Mouse (Mus musculus): ENCODE results near the gene Dusp7. TPM values are rescaled to one million over a fixed set of nuclear protein-coding genes. Genes with fewer than 3 reads are reported as not detected.

The Dusp7 gene
- polyA plus RNA-seq, 1 experiment from 2014 or later, result 40.5 TPM

DNA sequence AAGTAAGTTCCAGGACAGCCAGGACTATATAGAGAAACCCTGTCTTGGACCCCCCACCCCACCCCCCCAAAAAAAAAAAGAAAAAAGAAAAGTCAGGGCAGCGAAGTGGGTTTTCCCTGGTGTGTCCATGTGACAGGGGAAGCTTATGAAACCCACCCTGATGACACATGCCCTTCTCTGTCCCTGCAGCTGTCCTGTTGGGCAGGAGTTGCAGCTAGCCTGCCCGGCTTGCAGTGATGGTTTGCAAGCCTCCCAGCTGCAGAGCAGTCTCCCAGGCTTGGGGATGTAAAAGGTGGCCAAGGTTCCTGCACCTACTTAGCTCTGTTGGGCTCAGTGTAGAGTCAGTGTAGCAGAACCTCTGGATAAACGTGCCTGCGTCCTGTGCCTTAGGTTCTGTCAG is 28.7 kb upstream of the Dusp7 start:
- Histone ChIP-seq H3K9me3 (no peaks in the 10 kb centered on the region), H3K4me2 (replicated peaks) (no peak overlapping the region), H3K4me3 (no peak overlapping the region), H3K27ac (peak overlapping the region; percentile 96), H3K9ac (0 out of 2 replicates have a peak overlapping the region, but pooled peaks have one; percentile 13), H3K36me3 (no peaks in the 10 kb centered on the region), H3K27me3 (no peaks in the 10 kb centered on the region), H3K4me1 (peaks cover 80% of the 10 kb centered on the region)
- no peak for ATAC-seq (ENCODE audit: low FRiP score, low read depth)
- WGBS, result 60% methylated on average over 4 of the region's 4 CpGs

DNA sequence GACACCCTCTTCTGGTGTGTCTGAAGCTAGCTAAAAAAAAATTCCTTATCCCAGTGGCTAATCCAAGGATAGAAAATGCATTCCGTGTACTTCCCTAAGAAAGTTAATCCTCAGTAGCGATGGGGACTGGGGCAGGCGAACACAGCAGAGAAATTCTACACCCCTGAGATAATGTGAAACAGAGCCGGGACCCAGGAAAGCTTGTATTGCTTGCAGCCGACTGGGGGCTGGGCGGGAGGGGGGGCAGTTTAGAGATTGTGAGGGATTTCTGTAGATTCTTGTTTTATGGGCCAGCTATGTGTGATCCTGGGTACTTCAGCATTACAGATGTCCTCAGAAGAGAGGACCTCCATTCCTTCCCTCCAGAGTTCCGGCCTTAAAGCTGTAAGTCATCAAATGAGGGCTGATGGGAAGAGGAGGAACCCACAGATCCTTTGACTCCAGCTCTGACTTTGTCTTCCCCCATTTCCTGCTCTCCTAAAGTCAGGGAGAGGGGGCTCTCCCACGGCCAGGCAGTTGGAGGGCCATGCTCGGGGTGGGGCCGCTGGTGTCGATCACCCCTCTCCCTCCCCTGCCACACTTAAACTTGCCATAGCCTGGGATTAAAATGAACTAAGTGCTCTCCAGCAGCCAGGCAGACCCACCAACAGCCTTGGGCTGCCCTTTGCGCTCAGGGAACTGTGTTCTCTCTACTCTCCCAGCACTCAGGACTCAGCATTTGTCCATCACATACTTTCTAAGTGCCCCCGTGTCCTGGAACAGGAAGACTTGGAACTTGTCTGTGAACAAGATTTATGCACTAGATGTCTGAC is 27.7 kb upstream of the Dusp7 start:
- H3K9ac ChIP-seq, result peak overlapping the region; percentile 50

DNA sequence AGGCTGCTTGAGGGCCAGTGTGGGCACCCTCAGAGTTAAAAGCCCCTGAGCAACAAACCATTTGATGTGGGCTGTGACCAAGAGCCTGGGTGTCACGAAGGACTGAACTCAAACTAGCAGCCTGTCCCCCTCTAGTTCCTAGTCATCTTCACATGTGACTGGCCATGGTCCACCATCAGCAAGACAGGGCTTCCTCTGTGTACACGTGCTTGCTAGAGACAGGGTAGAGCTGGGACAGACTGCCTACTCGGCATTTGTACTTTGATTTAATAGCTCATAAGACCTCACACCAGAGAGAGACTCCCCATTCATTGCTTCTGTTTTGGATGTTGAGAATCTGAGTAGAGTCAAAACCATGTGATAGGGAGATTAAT is 27.1 kb upstream of the Dusp7 start:
- no peaks in the 10 kb centered on the region for H3K27me3 ChIP-seq

More for the DNA sequence above, 27.7 kb upstream of the Dusp7 start:
- Histone ChIP-seq H3K9me3 (no peaks in the 10 kb centered on the region), H3K4me3 (no peak overlapping the region), H3K27me3 (no peaks in the 10 kb centered on the region), H3K27ac (peak overlapping the region; percentile 96), H3K4me2 (replicated peaks) (peak overlapping the region; percentile 22), H3K4me1 (peaks cover 90% of the 10 kb centered on the region), H3K36me3 (no peaks in the 10 kb centered on the region)
- ATAC-seq (ENCODE audit: low FRiP score, low read depth), result peak; percentile 45
- WGBS, result 14% methylated on average over 13 of the region's 13 CpGs

DNA sequence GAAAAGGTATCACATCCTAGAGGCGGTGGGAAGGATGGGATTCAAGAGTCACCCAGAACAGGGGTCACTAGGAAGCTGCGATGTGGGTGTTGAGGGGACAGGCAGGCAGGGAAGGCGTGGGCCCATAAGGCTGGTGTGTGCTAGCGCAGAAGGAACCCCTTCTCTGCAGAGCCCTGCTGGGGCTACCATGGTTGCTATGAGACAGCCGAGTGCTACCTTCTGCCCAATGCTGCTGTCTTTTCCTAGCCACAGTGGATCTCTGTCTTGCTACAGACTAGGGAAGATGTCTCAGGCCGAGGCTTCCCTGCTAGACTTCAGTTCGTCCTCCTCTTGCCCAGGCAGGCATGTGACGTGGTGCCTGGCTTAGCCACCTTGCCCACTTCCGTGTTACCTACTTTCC is 25.9 kb upstream of the Dusp7 start:
- no peak for ATAC-seq (ENCODE audit: low FRiP score, low read depth)
- 89% methylated on average over 9 of the region's 9 CpGs for WGBS
- no peak overlapping the region for H3K4me2 ChIP-seq (replicated peaks)
- peaks cover 92% of the 10 kb centered on the region for H3K4me1 ChIP-seq
- 0 out of 2 replicates have a peak overlapping the region, but pooled peaks have one; percentile 4 for H3K9ac ChIP-seq
- no peaks in the 10 kb centered on the region for H3K9me3 ChIP-seq
- no peak overlapping the region for H3K4me3 ChIP-seq
- no peaks in the 10 kb centered on the region for H3K36me3 ChIP-seq
- no peaks in the 10 kb centered on the region for H3K27me3 ChIP-seq
- H3K27ac ChIP-seq, result peak overlapping the region; percentile 96; the same call in 1 of the 2 replicates

More for the DNA sequence above, 27.1 kb upstream of the Dusp7 start:
- Histone ChIP-seq H3K9me3 (no peaks in the 10 kb centered on the region), H3K27ac (peak overlapping the region; percentile 96), H3K4me2 (replicated peaks) (peak overlapping the region; percentile 22), H3K36me3 (no peaks in the 10 kb centered on the region), H3K4me1 (peaks cover 92% of the 10 kb centered on the region), H3K9ac (peak overlapping the region; percentile 50; the same call in 1 of the 2 replicates), H3K4me3 (no peak overlapping the region)
- 17% methylated on average over 3 of the region's 3 CpGs for WGBS
- no peak for ATAC-seq (ENCODE audit: low FRiP score, low read depth)

DNA sequence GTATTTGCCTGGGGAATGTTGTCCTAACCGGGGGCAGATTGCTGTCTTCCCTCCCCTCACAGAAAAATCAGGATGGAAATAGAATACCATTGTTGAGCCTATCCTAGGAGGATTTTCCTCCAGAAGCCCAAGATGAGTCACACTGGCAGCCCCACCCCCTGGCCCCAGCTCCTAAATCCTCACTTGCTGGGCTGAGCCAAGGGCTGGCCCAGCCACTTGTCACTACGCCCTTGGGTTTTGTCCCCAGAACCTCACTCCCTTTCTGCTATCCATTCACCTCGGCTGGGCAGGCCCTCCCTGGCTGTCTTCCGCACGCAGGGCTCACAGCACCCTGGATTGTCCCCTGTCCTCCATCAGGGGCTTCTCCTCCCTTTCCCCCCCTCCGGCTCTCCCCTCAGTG is 23.3 kb upstream of the Dusp7 start:
- WGBS, result 52% methylated on average over 6 of the region's 6 CpGs
- Histone ChIP-seq H3K9me3 (no peaks in the 10 kb centered on the region), H3K4me1 (peaks cover 92% of the 10 kb centered on the region), H3K9ac (peak overlapping the region; percentile 35), H3K4me3 (no peak overlapping the region), H3K36me3 (no peaks in the 10 kb centered on the region), H3K4me2 (replicated peaks) (no peak overlapping the region), H3K27me3 (no peaks in the 10 kb centered on the region), H3K27ac (peak overlapping the region; percentile 76)
- ATAC-seq (ENCODE audit: low FRiP score, low read depth), result no peak

DNA sequence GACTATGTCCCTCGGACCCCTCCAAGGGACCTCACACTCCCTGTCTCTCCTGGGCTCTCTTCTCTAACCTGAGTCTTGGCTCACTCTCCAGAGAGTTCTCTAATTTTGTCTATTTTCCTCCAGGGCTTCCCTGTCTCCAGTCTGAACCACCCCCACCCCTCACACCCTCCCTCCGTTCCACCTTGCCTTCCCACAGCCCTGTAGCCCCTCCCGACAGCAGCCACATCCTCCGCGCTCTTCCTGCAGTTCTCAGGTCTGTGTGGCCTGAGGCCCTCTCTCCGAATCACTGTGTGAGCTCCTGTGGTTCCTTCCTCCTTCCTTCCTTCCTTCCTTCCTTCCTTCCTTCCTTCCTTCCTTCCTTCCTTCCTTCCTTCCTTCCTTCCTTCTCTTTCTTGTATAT is 22.8 kb upstream of the Dusp7 start:
- H3K9me3 ChIP-seq, result no peaks in the 10 kb centered on the region
- H3K4me3 ChIP-seq, result no peak overlapping the region
- peak overlapping the region; percentile 35; the same call in 1 of the 2 replicates for H3K9ac ChIP-seq
- peak overlapping the region; percentile 76 for H3K27ac ChIP-seq
- H3K36me3 ChIP-seq, result no peaks in the 10 kb centered on the region
- H3K4me2 ChIP-seq (replicated peaks), result no peak overlapping the region
- WGBS, result 40% methylated on average over 6 of the region's 6 CpGs
- no peaks in the 10 kb centered on the region for H3K27me3 ChIP-seq
- H3K4me1 ChIP-seq, result peaks cover 92% of the 10 kb centered on the region
- ATAC-seq (ENCODE audit: low FRiP score, low read depth), result no peak

DNA sequence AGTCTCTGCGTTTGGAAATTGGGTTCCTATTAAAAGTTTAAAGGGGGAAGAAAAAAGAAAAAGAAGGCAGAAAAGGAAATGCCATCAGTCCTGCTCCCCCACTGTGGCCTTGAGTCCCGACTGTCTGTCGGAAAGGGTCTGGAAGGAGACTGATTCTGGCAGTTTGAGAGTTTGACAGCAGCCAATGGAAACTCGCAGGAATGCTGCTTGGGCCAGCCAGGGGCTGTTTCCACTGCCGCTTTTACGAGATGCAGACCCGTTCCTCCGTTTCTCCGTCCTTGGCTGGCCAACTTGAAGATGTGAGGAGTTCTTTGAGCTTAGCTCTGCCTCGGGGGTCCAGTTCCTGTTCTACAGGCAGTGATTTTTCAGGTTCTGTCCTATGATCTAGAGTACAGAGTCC is 20.2 kb upstream of the Dusp7 start:
- Histone ChIP-seq H3K4me2 (replicated peaks) (peak overlapping the region; percentile 45), H3K36me3 (no peaks in the 10 kb centered on the region), H3K27ac (peak overlapping the region; percentile 97), H3K4me3 (no peak overlapping the region), H3K9me3 (no peaks in the 10 kb centered on the region), H3K9ac (0 out of 2 replicates have a peak overlapping the region, but pooled peaks have one; percentile 45), H3K4me1 (peaks cover 92% of the 10 kb centered on the region), H3K27me3 (no peaks in the 10 kb centered on the region)
- 9% methylated on average over 10 of the region's 10 CpGs for WGBS
- peak; percentile 82 for ATAC-seq (ENCODE audit: low FRiP score, low read depth)

DNA sequence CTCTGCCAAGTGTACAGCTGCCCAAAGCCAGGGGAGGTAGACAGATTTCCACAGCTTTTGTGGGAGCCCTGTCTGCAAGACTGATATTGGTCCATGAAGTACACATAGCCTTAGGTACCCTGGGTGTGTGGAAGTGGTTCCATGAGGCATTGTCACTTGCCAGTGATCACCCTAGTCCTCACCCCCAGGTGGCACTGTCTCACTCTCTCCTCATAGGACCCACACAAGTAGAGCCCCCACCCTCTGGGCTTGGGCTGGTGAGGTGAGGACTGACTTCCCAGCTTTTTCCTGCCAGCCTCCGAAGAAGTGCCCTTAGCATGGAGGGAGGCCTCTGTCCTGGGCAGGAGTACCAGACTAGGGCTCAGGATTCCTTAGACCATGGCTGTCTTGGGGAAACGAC is 19.4 kb upstream of the Dusp7 start:
- Histone ChIP-seq H3K4me2 (replicated peaks) (peak overlapping the region; percentile 45), H3K36me3 (no peaks in the 10 kb centered on the region), H3K4me1 (peaks cover 99% of the 10 kb centered on the region), H3K9ac (peak overlapping the region; percentile 45; the same call in 1 of the 2 replicates), H3K27ac (peak overlapping the region; percentile 97), H3K27me3 (no peaks in the 10 kb centered on the region), H3K4me3 (no peak overlapping the region), H3K9me3 (no peaks in the 10 kb centered on the region)
- ATAC-seq (ENCODE audit: low FRiP score, low read depth), result no peak
- WGBS, result 41% methylated on average over 2 of the region's 2 CpGs

DNA sequence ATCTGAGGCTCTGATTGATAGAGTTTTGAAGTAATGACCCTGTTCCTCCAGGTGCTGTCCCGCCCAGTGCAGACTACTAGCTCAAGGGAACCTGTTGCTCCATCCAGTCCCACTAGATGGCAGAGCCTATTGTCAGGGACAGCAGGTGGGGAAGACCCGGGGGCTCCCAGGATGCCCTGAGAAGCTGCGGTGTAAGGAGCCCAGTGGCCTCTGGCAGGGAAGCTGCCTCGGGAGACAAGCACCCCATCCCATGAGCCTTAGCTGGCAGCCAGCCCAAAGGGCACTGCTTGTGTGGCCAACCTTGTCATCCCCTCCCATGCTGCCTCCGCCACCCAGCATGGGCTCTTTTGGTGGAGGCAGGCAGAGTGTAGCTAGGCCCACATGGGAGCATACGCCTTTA is 17.3 kb upstream of the Dusp7 start:
- Histone ChIP-seq H3K27ac (peak overlapping the region; percentile 97; the same call in 1 of the 2 replicates), H3K4me1 (peaks cover 100% of the 10 kb centered on the region), H3K9me3 (no peaks in the 10 kb centered on the region), H3K4me3 (no peak overlapping the region), H3K36me3 (no peaks in the 10 kb centered on the region), H3K27me3 (no peaks in the 10 kb centered on the region), H3K9ac (0 out of 2 replicates have a peak overlapping the region, but pooled peaks have one; percentile 25), H3K4me2 (replicated peaks) (0 out of 2 replicates have a peak overlapping the region, but pooled peaks have one; percentile 4)
- ATAC-seq (ENCODE audit: low FRiP score, low read depth), result no peak
- WGBS, result 59% methylated on average over 6 of the region's 6 CpGs

DNA sequence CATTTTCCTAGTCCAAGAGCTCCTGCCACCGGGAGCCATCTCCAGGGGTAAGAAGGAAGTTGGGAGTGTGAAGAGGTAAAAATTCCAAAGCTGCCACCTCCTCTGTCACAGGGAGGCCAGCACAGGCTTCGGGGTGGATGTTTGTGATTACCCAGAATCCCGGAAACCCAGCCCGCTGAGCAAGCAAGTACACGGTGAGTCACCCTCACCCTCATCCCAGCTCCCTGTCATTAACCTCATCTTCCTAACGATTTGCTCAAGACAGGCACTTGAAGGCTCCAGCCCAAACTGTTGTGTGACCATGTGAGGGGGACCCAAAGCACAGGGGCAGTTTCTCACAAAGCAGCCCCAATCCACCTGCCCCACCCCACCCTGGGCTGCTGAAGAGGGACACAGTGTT is 14.7 kb upstream of the Dusp7 start:
- no peak for ATAC-seq (ENCODE audit: low FRiP score, low read depth)
- Histone ChIP-seq H3K9me3 (no peaks in the 10 kb centered on the region), H3K27me3 (no peaks in the 10 kb centered on the region), H3K27ac (peak overlapping the region; percentile 99), H3K36me3 (no peaks in the 10 kb centered on the region), H3K4me1 (peaks cover 99% of the 10 kb centered on the region), H3K4me2 (replicated peaks) (no peak overlapping the region), H3K9ac (no peak overlapping the region), H3K4me3 (no peak overlapping the region)
- WGBS, result 24% methylated on average over 6 of the region's 6 CpGs

DNA sequence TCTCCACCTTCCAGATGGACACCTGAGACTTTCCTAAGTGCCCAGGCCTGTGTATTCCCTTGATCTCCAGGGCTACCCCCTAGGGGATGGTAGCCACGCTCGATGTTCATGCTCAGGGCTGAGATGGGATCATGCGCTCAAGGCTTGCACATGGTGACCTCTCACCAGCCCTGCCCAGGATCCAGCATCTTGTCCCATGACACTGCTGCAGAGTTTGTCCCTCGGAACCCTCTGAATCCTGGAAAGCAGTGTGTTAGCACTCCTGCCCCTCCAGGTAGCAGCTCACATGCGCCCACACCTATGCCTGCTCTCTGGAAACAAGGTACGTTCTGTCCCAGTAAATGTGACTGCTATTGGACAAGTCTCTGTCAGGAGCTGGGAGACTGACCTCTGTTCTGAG is 13.6 kb upstream of the Dusp7 start:
- 0 out of 2 replicates have a peak overlapping the region, but pooled peaks have one; percentile 36 for H3K9ac ChIP-seq
- H3K27ac ChIP-seq, result peak overlapping the region; percentile 99
- H3K9me3 ChIP-seq, result no peaks in the 10 kb centered on the region
- no peaks in the 10 kb centered on the region for H3K27me3 ChIP-seq
- peaks cover 99% of the 10 kb centered on the region for H3K4me1 ChIP-seq
- H3K4me3 ChIP-seq, result no peak overlapping the region
- H3K4me2 ChIP-seq (replicated peaks), result 0 out of 2 replicates have a peak overlapping the region, but pooled peaks have one; percentile 4
- no peak for ATAC-seq (ENCODE audit: low FRiP score, low read depth)
- 63% methylated on average over 6 of the region's 6 CpGs for WGBS
- H3K36me3 ChIP-seq, result no peaks in the 10 kb centered on the region

DNA sequence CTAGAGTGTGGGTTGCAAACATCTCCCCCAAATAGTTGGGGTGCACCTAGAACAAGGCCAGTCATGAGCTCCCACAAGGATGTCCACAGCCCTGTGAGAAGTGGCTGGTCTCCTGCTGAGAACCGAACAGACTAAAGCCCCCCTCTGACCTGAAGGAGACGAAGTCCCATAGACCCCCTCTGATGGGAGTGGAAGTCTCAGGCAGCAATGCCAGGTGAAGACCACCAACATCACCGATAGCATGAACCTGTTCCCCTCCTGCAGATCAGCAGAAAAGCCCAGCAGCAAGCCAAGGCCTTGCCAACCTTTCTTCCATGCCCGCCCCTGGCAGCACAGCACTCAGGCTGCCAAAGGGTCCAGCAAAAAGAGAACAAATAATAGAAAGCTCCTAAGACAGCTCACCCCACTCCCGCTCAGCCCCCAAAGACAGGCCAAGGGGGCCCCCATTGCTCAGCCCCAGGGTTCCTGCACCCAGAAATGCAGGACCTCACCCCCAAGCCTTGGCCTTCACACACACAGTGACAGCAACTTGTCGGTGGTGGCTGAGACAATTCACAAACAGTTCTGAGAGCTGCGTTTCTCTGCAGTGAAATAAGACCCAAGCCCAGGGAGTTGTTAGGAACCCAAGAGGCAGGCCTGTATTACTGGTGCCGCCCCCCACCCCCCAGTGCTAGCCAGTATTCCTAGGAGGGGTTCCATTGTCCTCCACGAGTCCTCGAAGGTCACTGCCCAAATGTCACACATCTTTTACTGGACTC is 13.0 kb upstream of the Dusp7 start:
- no peaks in the 10 kb centered on the region for H3K27me3 ChIP-seq
- no peak overlapping the region for H3K4me3 ChIP-seq
- H3K4me2 ChIP-seq (replicated peaks), result peak overlapping the region; percentile 51
- H3K9ac ChIP-seq, result peak overlapping the region; percentile 39; the same call in 1 of the 2 replicates
- WGBS, result 47% methylated on average over 10 of the region's 10 CpGs
- no peaks in the 10 kb centered on the region for H3K36me3 ChIP-seq
- H3K27ac ChIP-seq, result peak overlapping the region; percentile 99
- no peaks in the 10 kb centered on the region for H3K9me3 ChIP-seq
- no peak for ATAC-seq (ENCODE audit: low FRiP score, low read depth)
- H3K4me1 ChIP-seq, result peaks cover 99% of the 10 kb centered on the region

All from limb, embryonic 13.5 days (tissue).